Mouse (Mus musculus) lung, embryonic 14.5 days (tissue): ENCODE measurements around the gene Krt6a. TPM values are rescaled to one million over a fixed set of nuclear protein-coding genes. Genes with fewer than 3 reads are reported as not detected.
"Not testable (repeated sequence)": the region's sequence is repeated elsewhere in the genome, so short reads cannot be mapped to it uniquely, and the experiment has no call there.

Experiments used
- ATAC-seq: fragments of 200-750 bp; cut with Nextera tagmentation; 2 replicates; pipeline ENCODE4 v1.8.0; 2017; ENCODE audit warnings: mild to moderate bottlenecking, moderate TSS enrichment, moderate library complexity; ENCODE audit not compliant: insufficient read depth
- DNase-seq: peaks from one replicate; pipeline ENCODE4 v3.0.0-alpha.2; 2015
- H3K27ac ChIP-seq: fragments of 300-500 bp; sonication (generic); 2 replicates; pipeline ENCODE4 v1.5.1; 2014; ENCODE audit warnings: low read depth, mild to moderate bottlenecking, moderate library complexity
- H3K27me3 ChIP-seq: fragments of 300-500 bp; sonication (generic); 2 replicates; pipeline ENCODE4 v1.6.1; 2014; ENCODE audit warnings: low read length, control low read depth; ENCODE audit not compliant: insufficient read depth
- H3K36me3 ChIP-seq: fragments of 300-500 bp; sonication (generic); 2 replicates; pipeline ENCODE4 v1.6.1; 2014; ENCODE audit warnings: control low read depth; ENCODE audit not compliant: insufficient read depth
- H3K4me1 ChIP-seq: fragments of 300-500 bp; sonication (generic); 2 replicates; pipeline ENCODE4 v1.6.1; 2014; ENCODE audit warnings: antibody characterized with exemption, control low read depth; ENCODE audit not compliant: insufficient read depth
- H3K4me2 ChIP-seq: fragments of 300-500 bp; sonication (generic); 2 replicates; pipeline ENCODE4 v1.6.1; 2014; ENCODE audit warnings: mild to moderate bottlenecking
- H3K4me3 ChIP-seq: fragments of 300-500 bp; sonication (generic); 2 replicates; pipeline ENCODE4 v1.5.1; 2014; ENCODE audit warnings: low read depth, low read length
- H3K9ac ChIP-seq: fragments of 300-500 bp; sonication (generic); 2 replicates; pipeline ENCODE4 v1.6.1; 2014
- H3K9me3 ChIP-seq: fragments of 300-500 bp; sonication (generic); 2 replicates; pipeline ENCODE4 v1.6.1; 2016; ENCODE audit warnings: low read depth, low read length, control low read depth
- CTCF ChIP-seq: IDR thresholded peaks from 2 replicates; pipeline ENCODE4 v1.5.1; 2016; ENCODE audit warnings: antibody characterized with exemption, low read depth
- WGBS: fragments of 180-500 bp; shearing (Covaris S2); extraction: QIAGEN DNeasy Blood & Tissue Kit; methylation state at CpG from one replicate; pipeline ENCODE4 v1.1.7; 2014; 5-methylcytosine and 5-hydroxymethylcytosine counted together
- microRNA-seq: library from miRNA; unstranded; fragments of <30 nt; microRNA quantifications from one replicate; pipeline ENCODE4, GENCODE M21; 2016; ENCODE audit warnings: borderline number of aligned reads
- polyA plus RNA-seq: library from polyadenylated mRNA; unstranded; fragments of >200 nt; fragmentation: Nextera tagmentation; extraction: Ambion mirVana; gene quantifications from 2 replicates; pipeline ENCODE4 v1.2.1, GENCODE M21; 2014

Krt6a gene
- polyA plus RNA-seq, 1 experiment from 2014 or later: not detected

- Histone ChIP-seq H3K27ac (no peak overlapping the region), H3K4me2 (no peak overlapping the region), H3K4me3 (no peak overlapping the region), H3K9ac (no peak overlapping the region), H3K27me3 (no peaks in the 10 kb centered on the region), H3K4me1 (no peaks in the 10 kb centered on the region), H3K9me3 (no peaks in the 10 kb centered on the region), H3K36me3 (no peaks in the 10 kb centered on the region)
- DNase-seq: no peak
- TF ChIP-seq CTCF: no peak
- no peak for ATAC-seq
- WGBS: 70% methylated on average over 8 of the region's 8 CpGs
These were observed 3.5 kb upstream of the Krt6a start for GRCm38 (mm10) chr15:101697326-101698188.

DNA sequence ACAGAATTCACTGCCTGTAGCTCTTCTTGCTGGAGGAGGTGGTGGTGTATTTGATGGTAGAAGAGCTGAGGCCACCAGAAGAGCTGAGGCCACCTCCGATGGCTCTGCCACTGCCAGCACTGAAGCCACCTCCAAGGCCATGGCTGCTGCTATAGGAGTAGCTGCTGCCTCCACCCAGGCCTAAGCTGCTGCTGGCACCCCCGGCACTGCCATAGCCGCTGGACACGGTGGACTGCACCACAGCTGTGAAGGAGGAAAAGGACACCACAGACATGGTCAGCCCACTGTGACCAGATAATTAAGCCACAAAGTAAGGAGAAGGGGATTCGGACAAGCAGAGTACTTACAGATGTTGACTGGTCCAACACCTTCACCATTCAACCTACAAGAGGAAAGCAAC lies 3.6 kb downstream of the Krt6a start:
- H3K27me3 ChIP-seq, ATAC-seq, H3K36me3 ChIP-seq, DNase-seq, H3K4me2 ChIP-seq, H3K9ac ChIP-seq, H3K27ac ChIP-seq, H3K9me3 ChIP-seq, H3K4me3 ChIP-seq, H3K4me1 ChIP-seq: not testable (repeated sequence)
- WGBS: 90% methylated on average over 4 of the region's 5 CpGs

DNA sequence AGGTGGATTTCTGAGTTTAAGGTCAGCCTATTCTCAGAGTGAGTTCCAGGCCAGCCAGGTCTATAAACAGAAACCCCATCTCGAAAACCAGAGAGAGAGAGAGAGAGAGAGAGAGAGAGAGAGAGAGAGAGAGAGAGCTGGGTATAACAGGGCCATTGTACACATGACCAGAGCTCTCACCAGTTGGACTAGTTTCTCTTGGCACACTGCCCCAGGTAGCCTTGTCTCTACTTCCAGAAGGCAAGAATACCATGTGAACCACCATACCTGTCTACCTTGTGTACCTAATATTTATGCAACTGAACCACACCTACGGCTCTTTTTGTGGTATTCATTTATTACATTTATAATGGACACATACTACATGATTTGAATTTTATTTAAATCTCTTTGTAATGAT lies 5.9 kb downstream of the Krt6a start:
- H3K27me3 ChIP-seq: no peaks in the 10 kb centered on the region
- ATAC-seq: no peak
- no peaks in the 10 kb centered on the region for H3K9me3 ChIP-seq
- H3K9ac ChIP-seq: no peak overlapping the region
- H3K4me3 ChIP-seq: no peak overlapping the region
- 60% methylated on average over 2 of the region's 2 CpGs for WGBS
- H3K27ac ChIP-seq: no peak overlapping the region
- no peak overlapping the region for H3K4me2 ChIP-seq
- H3K4me1 ChIP-seq: no peaks in the 10 kb centered on the region
- no peak for DNase-seq
- H3K36me3 ChIP-seq: no peaks in the 10 kb centered on the region
- TF ChIP-seq CTCF: no peak

DNA sequence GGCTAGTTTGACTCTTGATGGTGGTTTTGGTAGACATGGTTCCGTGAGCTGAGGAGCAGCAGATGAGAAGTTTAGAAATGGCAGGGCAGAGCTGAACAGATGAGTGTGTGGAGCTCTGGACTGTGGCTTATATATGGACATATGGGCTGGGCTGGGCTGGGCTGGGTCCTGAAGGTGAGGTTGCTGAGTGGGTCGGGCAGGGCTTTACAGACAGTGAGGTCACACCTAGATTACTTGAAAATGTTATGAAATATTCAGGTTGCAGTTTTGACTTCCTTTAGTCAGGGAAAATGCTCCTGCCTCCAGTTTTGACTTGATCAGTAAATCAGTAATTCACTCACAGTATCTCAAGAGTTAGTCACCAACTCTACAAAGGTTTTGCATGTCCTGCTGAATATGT lies 13.9 kb downstream of the Krt6a start, which contains the start of gene Krt6b:
TSS of gene Krt6b (minus strand) at position 101 of the 400 bp plus-strand sequence.
- WGBS: 85% methylated on average over 2 of the region's 2 CpGs
- Histone ChIP-seq H3K4me1 (no peaks in the 10 kb centered on the region), H3K4me2 (no peak within 1 kb of the TSS), H3K36me3 (no peaks in the 10 kb centered on the region), H3K9me3 (no peaks in the 10 kb centered on the region), H3K27ac (no peak within 1 kb of the TSS), H3K4me3 (no peak within 1 kb of the TSS), H3K9ac (no peak within 1 kb of the TSS), H3K27me3 (no peaks in the 10 kb centered on the region)
- DNase-seq (no peak), ATAC-seq (no peak)
- no peak for TF ChIP-seq CTCF

- Histone ChIP-seq H3K27ac (no peak overlapping the region), H3K9me3 (no peaks in the 10 kb centered on the region), H3K4me2 (no peak overlapping the region), H3K4me3 (no peak overlapping the region), H3K4me1 (no peaks in the 10 kb centered on the region), H3K36me3 (no peaks in the 10 kb centered on the region), H3K27me3 (no peaks in the 10 kb centered on the region), H3K9ac (no peak overlapping the region)
- no peak for TF ChIP-seq CTCF
- DNase-seq (no peak), ATAC-seq (no peak)
- WGBS: 67% methylated on average over 1 of the region's 1 CpGs
These were observed 18.1 kb downstream of the Krt6a start for GRCm38 (mm10) chr15:101675978-101676377.

GRCm38 (mm10) chr15:101652736-101653265 lies 41.3 kb downstream of the Krt6a start:
- WGBS: 85% methylated on average over 5 of the region's 5 CpGs
- DNase-seq: no peak
- Histone ChIP-seq H3K27me3 (no peaks in the 10 kb centered on the region), H3K4me1 (no peaks in the 10 kb centered on the region), H3K9me3 (no peaks in the 10 kb centered on the region), H3K4me2 (no peak overlapping the region), H3K4me3 (no peak overlapping the region), H3K9ac (no peak overlapping the region), H3K27ac (no peak overlapping the region), H3K36me3 (no peaks in the 10 kb centered on the region)
- TF ChIP-seq CTCF: no peak
- ATAC-seq: no peak

DNA sequence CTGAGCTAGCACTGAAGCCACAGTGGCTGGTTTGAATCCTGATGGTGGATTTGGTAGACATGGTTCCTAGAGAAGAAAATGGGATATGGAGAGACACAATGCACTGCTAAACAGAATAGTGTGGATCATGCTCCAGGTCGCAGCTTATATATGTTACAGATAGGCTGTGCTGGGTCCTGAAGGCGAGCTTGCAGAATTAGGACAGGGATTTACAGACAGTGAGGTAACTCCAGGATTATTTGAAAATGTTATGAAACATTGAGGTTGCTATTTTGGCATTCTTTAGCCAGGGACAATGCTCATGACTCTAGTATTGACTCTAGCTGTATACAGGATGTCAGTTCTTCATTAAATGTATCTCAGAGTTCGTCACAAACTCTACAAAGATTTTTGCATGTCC lies 46.8 kb downstream of the Krt6a start, which contains the start of gene Gm5478:
TSS of gene Gm5478 (minus strand) at position 101 of the 400 bp plus-strand sequence.
- 66% methylated on average over 3 of the region's 3 CpGs for WGBS

More for the DNA sequence above, 46.8 kb downstream of the Krt6a start, which contains the start of gene Gm5478:
- no peak within 1 kb of the TSS for H3K4me2 ChIP-seq
- no peak within 1 kb of the TSS for H3K4me3 ChIP-seq
- H3K4me1 ChIP-seq: no peaks in the 10 kb centered on the region
- H3K27me3 ChIP-seq: no peaks in the 10 kb centered on the region
- TF ChIP-seq CTCF: no peak
- ATAC-seq (no peak), DNase-seq (no peak)
- H3K9ac ChIP-seq: no peak within 1 kb of the TSS
- H3K36me3 ChIP-seq: no peaks in the 10 kb centered on the region
- H3K9me3 ChIP-seq: no peaks in the 10 kb centered on the region
- H3K27ac ChIP-seq: no peak within 1 kb of the TSS

Small RNA genes within 50 kb of the gene (microRNA-seq; reads per million reads assigned to microRNA genes)
- gene Gm44323 (not detected), gene Gm44342 (not detected), gene Gm44383 (not detected), gene Gm44479 (not detected)

Other genes starting within 250 kb of the Krt6a start
- 0.22 TPM in 1 of 2 replicates, not detected in the other for gene Krt88, start 246.6 kb downstream of the Krt6a start, polyA plus RNA-seq
- not detected in 2 replicates for gene Krt81, start 230.6 kb downstream of the Krt6a start, polyA plus RNA-seq
- not detected in 2 replicates for gene Krt86, start 220.8 kb downstream of the Krt6a start, polyA plus RNA-seq
- 0.13 TPM in 1 of 2 replicates, not detected in the other for gene Krt83, start 202.8 kb downstream of the Krt6a start, polyA plus RNA-seq
- gene Gm49425, start 177.0 kb downstream of the Krt6a start, polyA plus RNA-seq: not detected in 2 replicates
- not detected in 2 replicates for gene Krt84, start 161.5 kb downstream of the Krt6a start, polyA plus RNA-seq
- gene Krt82, start 143.6 kb downstream of the Krt6a start, polyA plus RNA-seq: not detected in 2 replicates
- gene Krt90, start 131.4 kb downstream of the Krt6a start, polyA plus RNA-seq: 0.07 TPM in 1 of 2 replicates, not detected in the other
- gene Krt75, start 120.4 kb downstream of the Krt6a start, polyA plus RNA-seq: not detected in 2 replicates
- not detected in 2 replicates for gene Gm5414, start 66.1 kb downstream of the Krt6a start, polyA plus RNA-seq
- gene Gm5478, start 46.9 kb downstream of the Krt6a start, polyA plus RNA-seq: not detected in 2 replicates
- not detected in 2 replicates for gene Krt6b, start 14.0 kb downstream of the Krt6a start, polyA plus RNA-seq
- not detected in 2 replicates for gene Krt5, start 18.6 kb upstream of the Krt6a start, polyA plus RNA-seq
- gene Krt71, start 48.8 kb upstream of the Krt6a start, polyA plus RNA-seq: not detected in 2 replicates
- gene Krt72, start 92.2 kb upstream of the Krt6a start, polyA plus RNA-seq: not detected in 2 replicates
- gene Krt73, start 108.0 kb upstream of the Krt6a start, polyA plus RNA-seq: not detected in 2 replicates
- gene Krt2, start 123.9 kb upstream of the Krt6a start, polyA plus RNA-seq: not detected in 2 replicates
- 0.30 and 0.76 TPM in 2 replicates for gene Krt1, start 156.5 kb upstream of the Krt6a start, polyA plus RNA-seq
- gene Krt77, start 175.4 kb upstream of the Krt6a start, polyA plus RNA-seq: not detected in 2 replicates
- not detected in 2 replicates for gene Krt76, start 198.6 kb upstream of the Krt6a start, polyA plus RNA-seq
- 0.97 and 1.3 TPM in 2 replicates for gene Krt4, start 230.4 kb upstream of the Krt6a start, polyA plus RNA-seq
- gene Krt79, start 246.0 kb upstream of the Krt6a start, polyA plus RNA-seq: 0.20 and 0.22 TPM in 2 replicates